Mouse (Mus musculus): ENCODE measurements around the gene Chst10. TPM values are rescaled to one million over a fixed set of nuclear protein-coding genes. Genes with fewer than 3 reads are reported as not detected.

Chst10 gene
- polyA plus RNA-seq, 1 experiment from 2014 or later: 27.3 TPM

DNA sequence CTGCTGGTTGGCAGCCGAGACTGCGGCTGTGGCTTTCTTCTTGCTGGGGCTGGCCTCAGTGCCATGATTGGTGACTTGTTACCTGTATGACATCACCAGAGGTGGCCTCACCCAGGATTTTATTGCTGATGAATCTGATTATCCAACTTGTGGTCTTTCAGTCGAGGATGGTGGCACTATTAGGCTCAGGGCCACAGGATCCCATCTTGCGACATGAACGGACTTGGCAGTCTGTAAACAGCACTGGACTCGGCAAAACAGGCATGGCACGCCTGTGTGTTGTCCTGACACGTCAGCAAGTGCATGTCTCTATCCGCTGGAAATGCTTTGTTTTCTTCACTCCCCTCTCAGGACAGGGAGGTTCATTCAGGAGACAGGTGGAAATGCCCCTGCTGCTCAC is 33.6 kb downstream of the Chst10 start:
- Histone ChIP-seq H3K9ac (replicated peaks) (no peak overlapping the region), H3K27me3 (no peaks in the 10 kb centered on the region), H3K36me3 (peaks cover 33% of the 10 kb centered on the region), H3K4me2 (replicated peaks) (no peak overlapping the region), H3K4me3 (no peak overlapping the region), H3K4me1 (no peaks in the 10 kb centered on the region), H3K27ac (replicated peaks) (no peak overlapping the region), H3K9me3 (no peaks in the 10 kb centered on the region)
- WGBS: 82% methylated on average over 9 of the region's 9 CpGs
- ATAC-seq (ENCODE audit: low FRiP score, low read depth): no peak

DNA sequence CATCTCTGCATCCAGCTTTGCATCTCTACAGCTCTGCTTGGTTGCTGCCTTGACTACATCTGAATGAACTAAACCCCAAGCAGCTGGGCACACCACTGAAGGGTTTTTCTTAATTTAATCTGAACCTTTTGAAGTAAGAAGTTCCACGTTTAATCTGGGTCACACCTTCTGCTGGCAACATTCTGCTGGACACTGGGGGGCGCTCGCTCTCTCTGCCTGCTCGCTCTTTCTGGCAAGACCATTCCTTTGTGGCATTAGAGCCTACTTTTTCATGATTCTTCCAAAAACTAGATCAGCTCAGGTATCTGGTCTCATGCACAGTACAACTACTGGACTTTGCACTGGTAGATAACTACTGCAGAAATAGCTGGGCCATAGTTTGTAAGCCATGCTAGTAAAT is 35.7 kb downstream of the Chst10 start:
- Histone ChIP-seq H3K27me3 (no peaks in the 10 kb centered on the region), H3K4me1 (no peaks in the 10 kb centered on the region), H3K4me3 (no peak overlapping the region), H3K9me3 (no peaks in the 10 kb centered on the region), H3K36me3 (peaks cover 21% of the 10 kb centered on the region), H3K27ac (replicated peaks) (no peak overlapping the region), H3K9ac (replicated peaks) (no peak overlapping the region), H3K4me2 (replicated peaks) (no peak overlapping the region)
- ATAC-seq (ENCODE audit: low FRiP score, low read depth): no peak
- WGBS: 14% methylated on average over 4 of the region's 4 CpGs

DNA sequence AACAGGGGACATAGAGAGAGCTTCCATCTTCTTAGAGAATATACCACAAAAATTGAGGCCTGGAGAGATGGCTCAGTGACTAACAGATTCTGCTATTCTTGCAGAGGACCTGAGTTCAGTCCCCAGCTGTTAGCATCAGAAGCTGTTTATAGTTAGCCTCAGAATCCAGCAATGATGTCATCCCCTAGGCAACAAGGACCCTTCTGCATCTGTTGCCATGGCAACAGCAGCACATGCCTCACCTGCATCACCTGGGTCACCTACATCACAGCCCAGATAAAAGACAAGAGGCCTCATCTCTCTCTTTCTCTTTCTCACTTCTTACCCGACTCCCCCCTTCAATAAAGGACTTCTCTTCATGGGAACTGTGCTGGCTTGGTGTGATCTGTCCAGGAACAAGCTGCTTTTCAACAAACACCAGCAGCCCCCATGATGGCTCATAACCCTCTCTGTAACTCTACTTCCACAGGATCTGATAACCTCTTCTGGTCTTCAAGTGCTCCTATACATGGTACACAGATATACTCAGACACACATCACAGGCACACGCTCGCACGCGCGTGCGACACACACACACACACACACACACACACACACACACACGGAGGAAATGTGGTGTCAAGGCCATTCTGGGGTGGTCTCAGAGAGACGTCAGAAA is 37.0 kb downstream of the Chst10 start:
- no peaks in the 10 kb centered on the region for H3K9me3 ChIP-seq
- no peak overlapping the region for H3K4me3 ChIP-seq
- peaks cover 19% of the 10 kb centered on the region for H3K36me3 ChIP-seq
- H3K27me3 ChIP-seq: no peaks in the 10 kb centered on the region; the same call in 1 of the 2 replicates
- no peak for ATAC-seq (ENCODE audit: low FRiP score, low read depth)
- 87% methylated on average over 9 of the region's 9 CpGs for WGBS
- H3K4me1 ChIP-seq: no peaks in the 10 kb centered on the region
- no peak overlapping the region for H3K4me2 ChIP-seq (replicated peaks)
- H3K9ac ChIP-seq (replicated peaks): no peak overlapping the region
- H3K27ac ChIP-seq (replicated peaks): no peak overlapping the region

DNA sequence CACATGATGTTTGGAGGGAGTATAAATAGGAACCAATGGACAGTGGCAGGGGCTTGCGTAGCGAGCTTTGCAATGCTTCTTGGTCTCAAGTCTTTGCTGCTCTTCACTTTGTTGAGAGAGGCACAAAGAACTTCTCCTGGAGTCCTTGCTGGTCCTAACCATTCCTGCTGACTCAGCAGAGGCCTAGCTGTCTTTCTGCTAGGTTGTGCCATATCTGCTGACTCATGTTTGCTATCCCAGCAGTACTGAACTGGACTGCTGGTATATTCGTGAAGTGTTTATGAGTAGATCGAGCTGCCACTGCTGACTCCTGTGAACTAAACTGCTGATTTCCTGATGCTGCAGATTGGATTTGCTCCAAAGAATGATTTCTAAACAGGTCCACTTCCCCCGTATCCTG is 37.8 kb downstream of the Chst10 start:
- WGBS: 84% methylated on average over 5 of the region's 5 CpGs
- no peak overlapping the region for H3K4me2 ChIP-seq (replicated peaks)
- no peaks in the 10 kb centered on the region for H3K9me3 ChIP-seq
- H3K27ac ChIP-seq (replicated peaks): no peak overlapping the region
- no peak for ATAC-seq (ENCODE audit: low FRiP score, low read depth)
- no peak overlapping the region for H3K4me3 ChIP-seq
- peaks cover 13% of the 10 kb centered on the region for H3K36me3 ChIP-seq
- H3K4me1 ChIP-seq: no peaks in the 10 kb centered on the region
- no peak overlapping the region for H3K9ac ChIP-seq (replicated peaks)
- H3K27me3 ChIP-seq: no peaks in the 10 kb centered on the region; the same call in 1 of the 2 replicates

DNA sequence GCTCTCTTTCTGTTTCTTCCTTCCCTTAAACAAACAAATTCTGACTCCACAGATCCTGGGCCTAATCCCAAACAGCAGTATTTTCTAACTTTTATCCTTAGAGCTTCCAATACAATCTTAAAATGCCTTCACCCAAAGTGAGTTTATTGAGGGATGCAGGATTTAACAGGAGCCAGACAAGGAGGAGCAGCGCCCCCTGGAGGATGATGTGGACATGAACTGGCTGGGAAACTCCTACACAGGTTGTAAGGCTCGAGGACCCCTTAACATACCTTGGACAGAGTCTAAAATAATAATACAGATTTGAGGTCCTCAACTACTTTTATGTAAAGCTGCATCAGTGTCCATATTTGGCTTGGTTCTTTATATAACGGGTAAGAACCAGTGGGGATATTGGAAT is 41.8 kb downstream of the Chst10 start:
- Histone ChIP-seq H3K4me3 (no peak overlapping the region), H3K27me3 (no peaks in the 10 kb centered on the region; the same call in 1 of the 2 replicates), H3K9me3 (no peaks in the 10 kb centered on the region), H3K36me3 (no peaks in the 10 kb centered on the region), H3K4me2 (replicated peaks) (no peak overlapping the region), H3K4me1 (no peaks in the 10 kb centered on the region), H3K27ac (replicated peaks) (no peak overlapping the region), H3K9ac (replicated peaks) (no peak overlapping the region)
- WGBS: 15% methylated on average over 3 of the region's 3 CpGs
- ATAC-seq (ENCODE audit: low FRiP score, low read depth): no peak

DNA sequence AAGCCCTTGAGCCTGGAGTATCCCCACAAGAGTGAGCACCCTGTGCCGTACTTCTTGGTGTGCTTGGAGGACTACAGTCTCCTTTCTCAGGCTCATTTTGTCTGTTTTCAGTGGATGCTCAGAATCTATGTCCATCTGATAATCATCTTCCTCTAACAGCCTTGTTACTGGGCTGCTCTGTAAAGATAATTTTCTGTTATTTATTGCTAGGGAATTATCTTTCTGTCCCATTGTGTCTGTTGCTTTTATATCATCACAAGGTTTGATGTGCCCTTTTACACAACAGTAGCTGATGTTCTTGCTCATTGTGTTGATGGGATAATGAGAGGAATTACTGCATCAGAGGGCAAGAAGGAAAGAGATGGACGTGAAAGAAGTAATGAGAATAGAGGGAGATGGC is 45.7 kb downstream of the Chst10 start:
- H3K27ac ChIP-seq (replicated peaks): no peak overlapping the region
- no peak for ATAC-seq (ENCODE audit: low FRiP score, low read depth)
- no peaks in the 10 kb centered on the region for H3K9me3 ChIP-seq
- H3K4me3 ChIP-seq: no peak overlapping the region
- peaks cover 20% of the 10 kb centered on the region for H3K4me1 ChIP-seq
- peaks cover 7% of the 10 kb centered on the region; the same call in 1 of the 2 replicates for H3K27me3 ChIP-seq
- no peaks in the 10 kb centered on the region for H3K36me3 ChIP-seq
- no peak overlapping the region for H3K4me2 ChIP-seq (replicated peaks)
- WGBS: 56% methylated on average over 2 of the region's 2 CpGs
- no peak overlapping the region for H3K9ac ChIP-seq (replicated peaks)

DNA sequence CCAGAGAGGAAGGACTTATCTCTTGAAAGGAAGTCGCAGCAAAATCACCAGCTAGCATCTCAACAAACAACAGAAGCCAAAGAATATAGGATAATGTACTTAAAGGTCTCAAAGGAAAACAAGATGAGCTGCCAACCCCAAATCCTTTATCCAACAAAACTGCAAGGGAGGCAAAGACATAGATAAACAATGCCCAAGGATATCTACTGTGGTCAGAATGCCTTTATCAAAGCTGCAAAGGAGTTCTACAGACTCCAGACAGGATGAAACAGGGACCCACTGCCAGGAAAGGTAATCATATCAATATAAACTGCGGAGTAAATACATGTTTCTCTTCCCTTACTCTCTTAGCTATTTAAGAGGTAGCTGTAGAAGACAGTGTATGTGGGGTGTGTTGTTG is 47.3 kb downstream of the Chst10 start:
- ATAC-seq (ENCODE audit: low FRiP score, low read depth): no peak
- peaks cover 14% of the 10 kb centered on the region; the same call in 1 of the 2 replicates for H3K27me3 ChIP-seq

DNA sequence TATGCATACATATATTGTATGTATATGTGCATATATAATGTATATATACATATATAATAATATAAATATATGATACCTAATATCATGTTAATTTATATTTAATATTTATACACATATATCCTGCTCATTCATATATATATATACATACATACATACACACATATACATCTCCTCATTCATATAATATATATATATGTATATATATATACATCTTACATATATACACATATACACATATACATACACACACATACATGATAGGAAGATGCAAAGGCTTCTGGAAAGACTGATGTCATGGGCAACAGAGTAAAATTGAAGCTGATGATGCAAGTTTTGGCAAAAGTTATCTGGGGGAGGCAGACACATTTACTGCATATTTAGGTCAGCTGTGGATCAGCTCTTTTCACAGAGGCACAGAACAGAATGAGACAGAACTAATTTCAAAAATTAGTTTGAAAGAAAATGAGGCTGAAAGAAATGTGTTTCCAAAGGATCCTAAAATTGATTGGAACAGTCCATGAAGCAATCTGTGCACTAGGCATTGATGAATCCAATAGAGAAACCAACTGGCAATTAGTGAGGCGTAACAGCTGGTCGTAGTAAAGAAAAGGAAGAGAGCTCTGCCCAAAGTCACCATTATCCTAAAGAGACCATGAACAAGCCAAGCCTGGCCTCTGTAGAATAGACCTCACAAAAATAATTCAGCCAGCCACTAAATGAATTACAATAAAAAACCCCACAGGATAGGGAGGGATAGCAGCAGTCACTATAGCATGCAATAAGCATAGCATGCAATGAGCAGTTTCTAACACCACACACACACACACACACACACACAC is 49.3 kb downstream of the Chst10 start:
- H3K9me3 ChIP-seq: no peaks in the 10 kb centered on the region
- H3K4me2 ChIP-seq (replicated peaks): no peak overlapping the region
- H3K27ac ChIP-seq (replicated peaks): no peak overlapping the region
- 0 out of 2 replicates have a peak, but pooled peaks have one; percentile 48 for ATAC-seq (ENCODE audit: low FRiP score, low read depth)
- no peak overlapping the region for H3K4me3 ChIP-seq
- peaks cover 24% of the 10 kb centered on the region for H3K4me1 ChIP-seq
- no peak overlapping the region for H3K9ac ChIP-seq (replicated peaks)
- peaks cover 14% of the 10 kb centered on the region; the same call in 1 of the 2 replicates for H3K27me3 ChIP-seq
- 34% methylated on average over 2 of the region's 2 CpGs for WGBS
- no peaks in the 10 kb centered on the region for H3K36me3 ChIP-seq

More for the DNA sequence above, 47.3 kb downstream of the Chst10 start:
- WGBS: 85% methylated on average over 2 of the region's 2 CpGs
- H3K9ac ChIP-seq (replicated peaks): no peak overlapping the region
- H3K9me3 ChIP-seq: no peaks in the 10 kb centered on the region
- no peak overlapping the region for H3K4me2 ChIP-seq (replicated peaks)
- no peaks in the 10 kb centered on the region for H3K36me3 ChIP-seq
- no peak overlapping the region for H3K27ac ChIP-seq (replicated peaks)
- no peak overlapping the region for H3K4me3 ChIP-seq
- peaks cover 24% of the 10 kb centered on the region for H3K4me1 ChIP-seq

DNA sequence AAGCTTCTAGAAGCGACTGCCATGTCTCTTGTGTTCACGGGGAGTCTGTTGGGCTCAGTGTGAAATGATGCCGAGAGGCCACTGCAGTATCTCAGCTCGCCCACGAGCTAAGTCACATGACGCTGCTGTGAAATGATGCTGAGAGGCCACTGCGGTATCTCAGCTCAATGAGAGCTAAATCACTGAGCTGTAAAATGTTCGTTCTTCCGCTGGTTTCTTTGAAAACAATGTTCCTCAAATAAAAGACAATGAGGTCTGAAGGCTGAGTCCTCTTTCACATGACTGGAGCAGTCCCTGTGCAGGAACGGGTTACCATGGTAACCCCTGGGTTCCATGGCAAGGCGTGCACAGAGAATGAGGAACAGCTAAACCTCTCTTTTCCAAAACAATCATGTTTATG is 50.0 kb downstream of the Chst10 start:
- Histone ChIP-seq H3K27me3 (peaks cover 14% of the 10 kb centered on the region; the same call in 1 of the 2 replicates), H3K4me3 (peak overlapping the region; percentile 28; the same call in 1 of the 2 replicates), H3K27ac (replicated peaks) (peak overlapping the region; percentile 47), H3K36me3 (no peaks in the 10 kb centered on the region), H3K9ac (replicated peaks) (no peak overlapping the region), H3K9me3 (no peaks in the 10 kb centered on the region), H3K4me1 (peaks cover 28% of the 10 kb centered on the region), H3K4me2 (replicated peaks) (peak overlapping the region; percentile 44)
- ATAC-seq (ENCODE audit: low FRiP score, low read depth): peak; percentile 92
- WGBS: 15% methylated on average over 11 of the region's 11 CpGs

DNA sequence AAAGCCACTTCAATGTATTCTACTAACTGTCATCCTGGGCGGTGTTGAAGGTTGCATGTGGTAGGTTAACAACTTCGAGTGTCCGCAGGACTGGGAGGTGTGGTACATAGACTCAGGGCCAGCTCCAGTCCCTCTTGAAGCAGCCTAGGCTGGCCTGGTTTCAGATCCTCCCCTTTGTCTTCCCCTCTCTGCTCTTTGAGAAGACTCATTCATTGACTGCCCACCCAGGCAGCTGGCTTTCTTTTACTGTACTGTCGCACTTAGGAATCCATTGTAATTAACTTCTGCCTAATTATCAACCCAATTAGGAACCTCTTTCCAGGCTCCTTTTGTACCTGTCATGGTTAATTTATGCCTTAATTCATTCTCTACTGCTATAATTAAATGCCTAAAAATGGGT is 54.7 kb downstream of the Chst10 start:
- no peak overlapping the region for H3K4me3 ChIP-seq
- ATAC-seq (ENCODE audit: low FRiP score, low read depth): no peak
- H3K4me1 ChIP-seq: peaks cover 18% of the 10 kb centered on the region
- no peaks in the 10 kb centered on the region for H3K36me3 ChIP-seq
- H3K27ac ChIP-seq (replicated peaks): no peak overlapping the region
- H3K9ac ChIP-seq (replicated peaks): no peak overlapping the region
- H3K4me2 ChIP-seq (replicated peaks): no peak overlapping the region
- H3K9me3 ChIP-seq: no peaks in the 10 kb centered on the region
- peaks cover 17% of the 10 kb centered on the region for H3K27me3 ChIP-seq
- 71% methylated on average over 4 of the region's 4 CpGs for WGBS

DNA sequence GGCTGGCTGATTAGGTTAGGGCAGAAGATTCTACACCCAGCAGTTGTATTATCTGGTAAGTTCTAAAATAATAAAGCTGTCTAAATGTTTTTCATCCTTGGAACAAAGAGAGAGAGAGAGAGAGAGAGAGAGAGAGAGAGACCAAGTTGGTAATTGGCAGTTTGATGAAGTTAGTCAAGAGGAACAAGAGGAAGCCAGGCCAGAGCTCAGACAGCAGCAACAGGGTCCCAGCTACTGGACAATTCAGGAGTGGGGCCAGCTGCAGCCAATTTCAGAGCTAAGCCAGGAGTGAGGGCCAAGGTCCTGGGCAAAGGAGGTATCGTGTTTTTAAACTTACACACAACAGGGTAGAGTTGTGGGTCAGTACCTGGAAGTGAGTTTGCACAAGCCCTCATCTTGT is 55.1 kb downstream of the Chst10 start:
- Histone ChIP-seq H3K9me3 (no peaks in the 10 kb centered on the region), H3K27ac (replicated peaks) (no peak overlapping the region), H3K4me3 (no peak overlapping the region), H3K36me3 (no peaks in the 10 kb centered on the region), H3K4me1 (peaks cover 14% of the 10 kb centered on the region), H3K27me3 (peaks cover 21% of the 10 kb centered on the region), H3K9ac (replicated peaks) (no peak overlapping the region), H3K4me2 (replicated peaks) (no peak overlapping the region)
- 85% methylated on average over 1 of the region's 1 CpGs for WGBS
- no peak for ATAC-seq (ENCODE audit: low FRiP score, low read depth)

DNA sequence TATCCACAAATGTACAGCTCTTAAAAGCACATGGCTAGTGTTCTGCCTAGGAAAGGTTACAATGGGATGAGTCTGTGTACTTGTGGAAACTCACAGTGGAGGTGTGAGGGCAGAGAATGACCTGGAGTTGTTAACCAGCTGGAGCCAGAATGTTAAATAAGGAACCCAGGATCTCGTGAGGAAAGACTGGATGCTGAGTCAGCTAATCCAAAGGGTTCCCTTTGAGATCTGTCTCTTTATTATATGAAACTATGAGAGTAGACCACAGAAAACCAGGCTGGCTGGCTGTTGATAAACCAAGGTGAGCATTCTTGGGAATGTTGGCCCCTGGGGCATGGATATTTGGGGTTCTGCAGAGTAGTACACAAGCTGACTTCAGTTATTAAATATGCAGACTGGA is 58.0 kb downstream of the Chst10 start:
- H3K27me3 ChIP-seq: peaks cover 39% of the 10 kb centered on the region
- H3K27ac ChIP-seq (replicated peaks): no peak overlapping the region
- peaks cover 16% of the 10 kb centered on the region for H3K4me1 ChIP-seq
- no peaks in the 10 kb centered on the region for H3K9me3 ChIP-seq
- H3K9ac ChIP-seq (replicated peaks): no peak overlapping the region
- no peak for ATAC-seq (ENCODE audit: low FRiP score, low read depth)
- WGBS: 67% methylated on average over 1 of the region's 1 CpGs
- no peak overlapping the region for H3K4me2 ChIP-seq (replicated peaks)
- H3K36me3 ChIP-seq: no peaks in the 10 kb centered on the region
- no peak overlapping the region for H3K4me3 ChIP-seq
